ENCODE assay signal across 17 mouse cellular contexts in the genomic region with DNA sequence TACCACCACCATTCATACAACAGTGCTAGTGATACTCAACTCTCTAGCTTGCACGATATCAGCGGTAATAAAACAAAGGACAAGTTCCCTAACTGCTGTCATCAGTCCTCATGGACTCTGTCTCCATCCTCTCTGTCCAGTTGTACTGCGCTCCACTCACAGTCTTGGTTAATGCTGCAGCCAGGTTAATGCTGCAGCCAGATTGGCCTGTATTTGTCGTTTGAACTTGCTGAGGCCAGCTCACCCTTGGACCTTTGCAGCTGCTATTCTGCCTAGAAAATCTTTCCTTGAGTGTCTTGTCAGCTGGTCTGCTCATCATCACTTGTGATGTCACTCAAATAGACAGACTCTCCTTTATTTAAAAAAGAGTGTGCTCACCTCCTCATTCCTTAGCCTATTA.
DNase-seq lines count a peak whose midpoint lies in the region; ATAC-seq and TF ChIP-seq lines count a peak whose summit lies in the region.
"Had no signal": no experiment of that assay in that cellular context is flagged by ENCODE, and none has a peak within 500 bp of the region (broad histone marks: within the 10 kb centered on the region; RNA-seq: fewer than 3 reads in every experiment).

No protein-coding gene starts in this region.

- no peak for TF ChIP-seq CTCF in heart, adult 2 months (IDR thresholded peaks at IDR 0.05)
- no peak for TF ChIP-seq CTCF in intestine, postnatal 0 days (IDR thresholded peaks at IDR 0.05; ENCODE audit: low read depth)
- no peak for TF ChIP-seq CTCF in lung, adult 2 months (IDR thresholded peaks at IDR 0.05; ENCODE audit: insufficient read depth, low read length)

- TF ChIP-seq POLR2A in heart, adult 2 months (IDR thresholded peaks at IDR 0.05; ENCODE audit: insufficient read depth, low read depth, low read length), result no peak
- no peak for TF ChIP-seq POLR2A in lung, adult 2 months (IDR thresholded peaks at IDR 0.05; ENCODE audit: borderline replicate concordance, extremely low read depth, low read depth, low read length)

- no peak for ATAC-seq in intestine, embryonic 14.5 days (replicated peaks; ENCODE audit: low FRiP score, low TSS enrichment, low read depth)
- no peak for ATAC-seq in intestine, postnatal 0 days
- ATAC-seq in lung, embryonic 15.5 days (ENCODE audit: borderline replicate concordance, extremely low read depth, low FRiP score, low TSS enrichment), result no peak
- ATAC-seq in stomach, embryonic 15.5 days (ENCODE audit: insufficient read depth, low FRiP score, low read depth), result no peak
- ATAC-seq: forebrain, embryonic 16.5 days; Patski had no signal

- H3K4me1 ChIP-seq in heart, adult 2 months (ENCODE audit: control insufficient read depth, insufficient read depth, low read length), result peaks cover 20% of the 10 kb centered on the region
- H3K4me1 ChIP-seq in intestine, embryonic 14.5 days (replicated peaks; ENCODE audit: control insufficient read depth, insufficient read depth, low read length), result peaks cover 41% of the 10 kb centered on the region
- H3K4me1 ChIP-seq in intestine, postnatal 0 days (replicated peaks; ENCODE audit: control insufficient read depth, insufficient read depth, low read length), result no peaks in the 10 kb centered on the region
- H3K4me1 ChIP-seq in lung, embryonic 15.5 days, result peaks cover 57% of the 10 kb centered on the region
- H3K4me1 ChIP-seq in lung, adult 2 months (ENCODE audit: control insufficient read depth, insufficient read depth, low read length), result peaks cover 32% of the 10 kb centered on the region
- H3K4me1 ChIP-seq in stomach, embryonic 15.5 days, result peaks cover 19% of the 10 kb centered on the region

- H3K27ac ChIP-seq in heart, adult 2 months, result peak overlapping the region; percentile 66
- peak overlapping the region; percentile 82; the same call in 1 of the 2 replicates for H3K27ac ChIP-seq in intestine, embryonic 14.5 days (ENCODE audit: low read depth)
- no peak overlapping the region; the same call in 1 of the 2 replicates for H3K27ac ChIP-seq in intestine, postnatal 0 days (ENCODE audit: low read depth, low read length)
- H3K27ac ChIP-seq in lung, embryonic 15.5 days, result peak overlapping the region; percentile 92
- peak overlapping the region; percentile 80 for H3K27ac ChIP-seq in stomach, embryonic 15.5 days
- H3K27ac ChIP-seq: hindbrain, embryonic 14.5 days had no signal

- H3K27me3 ChIP-seq in heart, adult 2 months (ENCODE audit: control insufficient read depth, insufficient read depth, low read length), result no peaks in the 10 kb centered on the region
- no peaks in the 10 kb centered on the region for H3K27me3 ChIP-seq in intestine, embryonic 14.5 days (replicated peaks; ENCODE audit: control insufficient read depth, insufficient read depth, low read length)
- no peaks in the 10 kb centered on the region for H3K27me3 ChIP-seq in intestine, postnatal 0 days (replicated peaks; ENCODE audit: control insufficient read depth, insufficient read depth, low read length)
- H3K27me3 ChIP-seq in lung, embryonic 15.5 days, result no peaks in the 10 kb centered on the region
- H3K27me3 ChIP-seq in stomach, embryonic 15.5 days (replicated peaks), result no peaks in the 10 kb centered on the region
- H3K27me3 ChIP-seq: Patski had no signal

- WGBS in heart, adult 2 months, result 52% methylated on average over 4 of the region's 4 CpGs
- WGBS in intestine, embryonic 14.5 days, result 55% methylated on average over 4 of the region's 4 CpGs
- 71% methylated on average over 4 of the region's 4 CpGs for WGBS in intestine, postnatal 0 days
- 51% methylated on average over 4 of the region's 4 CpGs for WGBS in lung, embryonic 15.5 days
- 63% methylated on average over 4 of the region's 4 CpGs for WGBS in lung, adult 2 months
- 62% methylated on average over 4 of the region's 4 CpGs for WGBS in stomach, embryonic 15.5 days

- H3K79me2 ChIP-seq in heart, adult 2 months (replicated peaks; ENCODE audit: control insufficient read depth, insufficient read depth, low read length), result no peaks in the 10 kb centered on the region

- H3K4me2 ChIP-seq in intestine, embryonic 14.5 days (ENCODE audit: low read length), result no peak overlapping the region
- H3K4me2 ChIP-seq in intestine, postnatal 0 days (replicated peaks; ENCODE audit: low read depth), result no peak overlapping the region
- peak overlapping the region; percentile 16; the same call in 1 of the 2 replicates for H3K4me2 ChIP-seq in lung, embryonic 15.5 days
- H3K4me2 ChIP-seq in stomach, embryonic 15.5 days, result no peak overlapping the region; the same call in 1 of the 2 replicates
- H3K4me2 ChIP-seq: hindbrain, embryonic 14.5 days had no signal

- H3K9me3 ChIP-seq in intestine, embryonic 14.5 days (ENCODE audit: control insufficient read depth, low read length), result no peaks in the 10 kb centered on the region
- no peaks in the 10 kb centered on the region for H3K9me3 ChIP-seq in intestine, postnatal 0 days (ENCODE audit: control insufficient read depth)
- no peaks in the 10 kb centered on the region for H3K9me3 ChIP-seq in lung, embryonic 15.5 days
- no peaks in the 10 kb centered on the region for H3K9me3 ChIP-seq in stomach, embryonic 15.5 days

- peaks cover 4% of the 10 kb centered on the region for H3K36me3 ChIP-seq in heart, adult 2 months (ENCODE audit: control insufficient read depth, insufficient read depth, low read length)
- 0 out of 2 replicates have a peak, but pooled peaks cover 5% of the 10 kb centered on the region for H3K36me3 ChIP-seq in intestine, embryonic 14.5 days (ENCODE audit: control insufficient read depth, insufficient read depth, low read length)
- H3K36me3 ChIP-seq in intestine, postnatal 0 days (ENCODE audit: control insufficient read depth, insufficient read depth), result no peaks in the 10 kb centered on the region
- H3K36me3 ChIP-seq in lung, embryonic 15.5 days, result no peaks in the 10 kb centered on the region
- H3K36me3 ChIP-seq in stomach, embryonic 15.5 days, result no peaks in the 10 kb centered on the region

- no peak for DNase-seq in heart, adult 2 months
- DNase-seq in heart, postnatal 10 days, result no peak
- DNase-seq in intestine, embryonic 14.5 days (ENCODE audit: low spot score), result no peak
- no peak for DNase-seq in lung, adult 2 months
- no peak for DNase-seq in urinary bladder, postnatal 36 days (ENCODE audit: low spot score in 2 of 2)
- DNase-seq: cerebellum, adult 11-12 months; gastrocnemius, postnatal 25 days; liver; retina, postnatal 1 day; thymus, postnatal 36 days had no signal

- TF ChIP-seq EP300 in heart, adult 2 months (IDR thresholded peaks at IDR 0.05; ENCODE audit: insufficient read depth, low read depth, low read length), result no peak

- no peak overlapping the region for H3K9ac ChIP-seq in heart, adult 2 months (ENCODE audit: low read depth, low read length)
- no peak overlapping the region for H3K9ac ChIP-seq in intestine, embryonic 14.5 days (ENCODE audit: low read length)
- H3K9ac ChIP-seq in intestine, postnatal 0 days (ENCODE audit: low read depth, low read length), result no peak overlapping the region
- H3K9ac ChIP-seq in lung, embryonic 15.5 days, result no peak overlapping the region
- no peak overlapping the region for H3K9ac ChIP-seq in stomach, embryonic 15.5 days
- H3K9ac ChIP-seq: hindbrain, embryonic 14.5 days had no signal

- H3K4me3 ChIP-seq in heart, adult 2 months, result no peak overlapping the region
- H3K4me3 ChIP-seq in intestine, embryonic 14.5 days (ENCODE audit: low read depth, low read length), result no peak overlapping the region
- no peak overlapping the region for H3K4me3 ChIP-seq in intestine, postnatal 0 days (ENCODE audit: low read depth, low read length)
- H3K4me3 ChIP-seq in lung, embryonic 15.5 days, result no peak overlapping the region
- H3K4me3 ChIP-seq in lung, adult 2 months (replicated peaks; ENCODE audit: extremely low read depth, low read depth, low read length), result no peak overlapping the region
- no peak overlapping the region for H3K4me3 ChIP-seq in stomach, embryonic 15.5 days (replicated peaks)
- H3K4me3 ChIP-seq: erythroblast, embryonic 14.5 days had no signal

- intact Hi-C loops in heart, adult 2 months (cut with DNase I), result no loop called here
- intact Hi-C loops in heart, postnatal 10 days (cut with DNase I), result no loop called here
